Mouse (Mus musculus): Measurements from ENCODE around the gene Fam243.

The Fam243 gene

DNA sequence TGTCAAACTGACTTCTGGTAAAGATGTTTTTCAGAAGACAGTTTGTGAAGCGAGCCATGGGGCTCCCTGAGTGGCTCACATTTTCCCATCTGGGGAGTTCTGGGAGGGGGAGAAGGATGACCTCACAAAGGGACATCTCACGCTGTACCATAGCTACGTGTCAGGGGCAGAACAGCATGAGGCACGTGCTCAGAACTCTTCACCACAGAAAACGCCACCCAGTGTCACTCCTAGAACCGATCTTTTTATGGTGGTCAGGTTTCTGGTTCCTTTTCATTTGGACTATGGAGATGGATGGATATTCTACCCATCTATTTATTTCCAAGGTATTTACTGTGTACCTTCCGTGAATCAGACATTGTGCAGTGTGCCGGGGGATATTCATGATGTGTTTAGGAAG is at the start of gene Fam243:
TSS of gene Fam243 (minus strand) at position 101 of the 400 bp plus-strand sequence.
- DNase-seq (ENCODE audit: low spot score in 2 of 2), result no peak

DNA sequence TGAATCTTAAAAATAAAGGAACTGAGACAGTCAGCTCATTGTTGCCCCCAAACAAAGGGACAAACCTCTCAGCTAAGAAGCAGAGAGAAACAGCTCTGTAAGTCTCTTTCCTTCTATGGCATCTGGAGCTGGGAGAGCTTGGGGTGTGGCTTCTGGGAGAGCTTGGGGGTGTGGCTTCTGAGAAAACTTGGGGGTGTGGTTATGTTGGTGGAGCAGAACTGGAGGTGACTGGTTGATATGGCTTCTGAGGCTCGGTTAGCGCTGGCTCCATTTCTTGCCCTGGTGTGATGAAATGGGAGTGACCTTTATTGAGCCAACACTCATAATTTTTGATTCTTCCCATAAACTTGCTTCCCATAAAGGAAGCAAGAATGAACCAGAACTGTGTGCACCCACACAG is 48.0 kb upstream of the Fam243 start:
- DNase-seq (ENCODE audit: low spot score in 2 of 2), result no peak

DNA sequence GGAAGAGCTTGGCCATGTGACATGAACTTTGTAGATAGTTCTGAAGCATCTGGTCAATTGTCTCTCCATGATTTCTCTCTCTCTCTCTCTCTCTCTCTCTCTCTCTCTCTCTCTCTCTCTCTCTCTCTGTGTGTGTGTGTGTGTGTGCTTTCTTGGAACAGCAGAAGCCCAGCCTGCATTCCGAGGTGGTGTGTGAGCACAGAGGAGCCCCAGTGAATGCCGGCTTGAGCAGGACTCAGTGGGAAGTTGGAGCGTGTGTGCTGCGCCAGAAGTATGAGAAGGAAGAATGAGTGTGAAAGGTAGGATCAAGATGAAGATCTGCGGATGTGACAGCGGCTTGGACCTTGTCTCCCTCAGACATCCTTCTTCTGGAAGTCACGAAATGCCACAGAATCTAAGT is 44.2 kb upstream of the Fam243 start:
- DNase-seq (ENCODE audit: low spot score in 2 of 2), result no peak

DNA sequence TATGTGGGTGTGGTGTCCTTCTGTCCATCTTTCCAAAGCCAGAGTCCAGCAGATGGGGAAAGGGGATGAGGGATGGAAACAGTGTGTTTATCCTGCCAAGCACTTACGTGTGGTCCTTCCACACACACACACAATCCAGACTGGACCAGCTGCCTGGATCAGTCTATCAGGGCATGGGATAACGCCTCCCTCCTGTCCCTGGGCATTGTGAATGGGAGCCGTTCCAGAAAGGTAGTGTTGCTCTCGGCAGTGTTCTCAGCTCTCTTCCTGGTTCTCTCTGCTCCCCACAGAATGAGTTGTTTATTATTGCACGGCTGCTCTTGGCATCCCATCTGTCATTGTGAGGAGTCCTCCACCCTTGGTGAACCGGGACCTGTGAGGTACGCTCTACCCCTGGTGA is 39.5 kb upstream of the Fam243 start:
- DNase-seq (ENCODE audit: low spot score in 2 of 2), result no peak

DNA sequence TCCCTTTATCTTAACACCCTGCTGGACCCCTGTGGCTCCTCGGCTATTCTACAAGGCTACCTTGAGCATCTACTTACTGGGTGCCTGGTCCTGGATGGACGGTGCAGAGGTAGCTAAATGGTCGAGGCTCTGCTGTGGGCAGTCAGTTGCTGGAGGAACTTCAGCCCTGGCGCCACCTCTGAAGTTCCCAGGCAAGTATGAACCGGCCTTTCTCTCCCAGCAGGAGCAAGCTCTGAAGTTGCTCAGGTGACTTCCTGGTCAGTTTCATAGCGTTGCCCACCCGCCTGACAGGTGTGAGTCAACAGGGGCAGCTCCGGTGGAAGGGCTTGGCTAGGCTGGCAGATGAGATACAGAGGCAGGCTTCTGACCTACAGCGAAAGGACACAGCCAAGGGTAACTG is 38.0 kb upstream of the Fam243 start, which contains the start of gene Kcne1:
TSS of gene Kcne1 (minus strand) at position 240 of the 400 bp plus-strand sequence.
- no peak for DNase-seq (ENCODE audit: low spot score in 2 of 2)

DNA sequence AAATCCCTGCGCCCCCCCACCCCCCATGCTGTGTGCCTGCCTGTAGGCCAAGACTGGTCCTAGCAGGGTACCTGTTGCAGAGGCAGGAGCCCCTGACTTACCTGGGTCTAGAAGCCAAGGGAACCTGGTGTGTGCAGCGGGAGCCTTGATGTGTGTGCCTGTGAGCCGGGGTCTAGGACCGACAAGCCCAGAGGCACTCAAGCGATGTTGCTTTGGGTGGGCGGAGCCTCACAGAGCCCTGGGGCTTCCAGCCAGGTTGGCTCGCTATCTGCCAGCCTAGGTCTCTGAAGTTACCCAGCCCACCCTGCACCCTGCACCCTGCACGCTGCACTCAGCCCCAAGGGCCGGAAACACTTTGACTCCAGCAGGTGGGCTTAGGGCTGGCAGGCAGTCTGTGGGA is 37.5 kb upstream of the Fam243 start:
- no peak for DNase-seq (ENCODE audit: low spot score in 2 of 2)

DNA sequence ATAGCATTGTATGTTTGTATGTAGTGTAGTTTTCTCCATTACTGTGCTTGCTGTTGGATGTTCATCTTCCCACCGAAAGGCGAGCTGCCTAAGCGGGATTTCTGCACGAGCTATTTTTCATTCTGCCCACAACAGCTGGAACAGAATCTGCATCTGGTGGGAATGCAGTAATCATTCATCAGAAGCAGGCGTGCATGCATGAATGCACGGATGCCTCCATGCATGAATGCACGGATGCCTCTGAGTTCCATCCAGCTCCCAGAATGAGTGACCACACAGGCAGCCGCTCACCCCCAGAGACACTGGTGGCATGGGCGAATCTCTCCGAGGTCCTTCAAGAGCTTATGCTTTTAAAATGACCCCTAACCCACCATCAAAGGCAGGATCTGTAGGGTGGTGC is 36.3 kb upstream of the Fam243 start:
- DNase-seq (ENCODE audit: low spot score in 2 of 2), result no peak

DNA sequence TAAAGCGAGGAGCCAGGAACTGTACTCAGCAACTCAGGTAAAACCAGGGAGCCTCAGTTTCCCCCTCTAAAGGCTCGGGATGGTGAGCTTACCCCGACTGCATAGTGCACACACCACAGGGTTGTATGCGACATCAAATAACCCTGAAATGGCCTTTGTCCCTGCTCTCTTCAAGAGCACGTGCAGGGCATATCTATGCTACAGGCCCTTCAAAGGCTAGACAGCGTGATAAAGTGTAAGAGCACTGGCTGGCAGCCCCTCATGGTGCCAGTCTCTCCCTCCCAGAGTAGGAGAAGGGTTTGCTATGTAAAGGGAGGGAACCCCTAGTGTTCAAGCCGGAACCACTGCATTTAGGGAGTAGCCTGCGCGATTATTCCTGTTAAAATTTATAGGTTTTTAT is 35.8 kb upstream of the Fam243 start:
- no peak for DNase-seq (ENCODE audit: low spot score in 2 of 2)

DNA sequence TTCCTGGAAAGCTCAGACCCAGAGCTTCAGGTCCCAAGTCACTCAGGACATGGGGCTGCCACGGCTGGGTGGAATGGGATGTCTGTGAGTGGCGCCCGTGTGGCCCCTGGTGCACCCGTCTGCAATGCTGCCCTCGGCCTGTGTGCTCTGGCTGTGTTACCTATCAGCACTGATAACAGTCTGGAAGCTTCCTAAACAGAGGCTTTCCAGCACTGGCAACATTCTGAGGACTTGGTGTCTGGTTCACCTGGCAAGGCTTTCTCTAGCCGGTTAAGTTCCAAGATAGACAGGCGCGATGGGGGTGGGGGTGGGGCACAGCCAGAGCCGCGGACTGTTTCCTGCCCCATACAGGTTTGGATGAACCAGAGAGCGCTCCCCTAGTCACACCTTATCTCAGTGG is 34.7 kb upstream of the Fam243 start:
- DNase-seq (ENCODE audit: low spot score in 2 of 2), result no peak

DNA sequence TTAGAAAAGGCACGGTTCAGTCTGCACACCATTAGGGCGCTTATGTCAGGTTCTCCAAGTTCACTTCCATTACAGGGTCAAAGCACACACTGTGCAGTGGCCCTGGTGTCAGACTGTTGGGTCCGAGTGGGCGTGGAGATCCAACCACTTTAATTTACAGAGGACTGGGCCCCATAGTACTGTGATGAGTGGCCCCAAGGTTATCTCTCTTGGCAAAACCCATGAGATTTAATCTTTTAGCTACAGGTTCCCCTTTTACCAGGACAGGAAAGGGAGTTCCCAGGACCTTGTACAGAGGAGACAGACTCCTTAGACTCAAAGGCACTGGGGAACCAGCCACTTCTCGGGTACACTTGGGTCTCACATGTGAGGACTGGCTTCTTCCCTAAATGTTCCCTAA is 34.1 kb upstream of the Fam243 start:
- no peak for DNase-seq (ENCODE audit: low spot score in 2 of 2)

DNA sequence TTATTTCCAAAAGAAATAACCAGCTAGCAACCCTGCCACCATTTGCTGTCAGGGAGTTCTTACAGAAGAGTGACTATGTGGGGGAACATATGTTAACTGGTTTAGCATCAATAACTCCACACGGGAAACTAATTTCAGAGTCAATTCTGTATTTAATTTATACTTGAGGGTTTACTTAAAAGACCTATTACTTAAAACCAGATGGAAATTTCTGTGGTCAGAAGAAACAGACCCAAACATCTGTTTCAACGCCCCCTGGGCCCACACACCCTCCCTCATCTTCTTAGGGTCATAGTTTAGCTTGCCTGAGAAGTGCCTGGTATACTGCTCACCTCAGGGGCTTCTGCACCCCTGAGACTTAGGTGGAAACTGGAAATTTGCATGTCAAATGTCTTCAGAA is 32.7 kb upstream of the Fam243 start:
- no peak for DNase-seq (ENCODE audit: low spot score in 2 of 2)

DNA sequence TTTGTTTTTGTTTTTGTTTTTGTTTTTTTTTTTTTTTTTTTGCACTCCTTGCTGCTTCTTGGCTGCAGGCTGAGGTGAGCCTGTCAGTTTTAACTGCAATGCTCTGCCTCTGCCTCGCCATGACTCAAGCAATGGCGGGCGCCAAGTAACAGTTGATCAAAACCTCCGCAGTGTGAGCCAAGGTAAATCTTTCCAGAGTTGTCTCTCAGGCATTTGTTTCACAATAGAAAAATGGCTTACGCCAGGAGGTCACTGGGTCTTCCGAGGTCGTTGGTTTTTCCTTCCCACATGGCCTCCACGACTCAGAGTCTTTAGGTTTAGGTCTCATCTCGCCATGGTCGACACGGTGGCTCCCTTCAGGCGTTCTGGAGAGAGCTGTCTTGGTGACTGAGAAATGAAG is 32.1 kb upstream of the Fam243 start:
- no peak for DNase-seq (ENCODE audit: low spot score in 2 of 2)

DNA sequence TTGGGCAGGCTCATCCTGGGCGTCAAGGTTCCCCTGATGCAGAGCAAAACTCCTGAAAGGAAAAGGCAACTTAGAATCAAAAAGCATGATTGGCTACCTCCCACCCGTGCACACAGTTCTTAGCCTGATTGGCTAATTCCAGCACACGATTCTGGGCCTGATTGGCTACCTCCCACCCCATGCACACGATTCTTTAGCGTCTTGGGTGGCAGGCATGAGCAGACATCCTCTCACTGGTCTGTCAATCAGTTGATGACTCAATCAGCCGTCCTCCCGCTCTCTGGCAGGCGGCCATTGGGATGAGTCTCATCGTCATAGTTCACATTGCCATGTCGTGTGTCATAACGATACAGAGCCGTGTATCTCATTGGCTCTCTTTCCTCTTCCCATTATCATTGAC is 27.7 kb upstream of the Fam243 start:
- DNase-seq (ENCODE audit: low spot score in 2 of 2), result no peak

DNA sequence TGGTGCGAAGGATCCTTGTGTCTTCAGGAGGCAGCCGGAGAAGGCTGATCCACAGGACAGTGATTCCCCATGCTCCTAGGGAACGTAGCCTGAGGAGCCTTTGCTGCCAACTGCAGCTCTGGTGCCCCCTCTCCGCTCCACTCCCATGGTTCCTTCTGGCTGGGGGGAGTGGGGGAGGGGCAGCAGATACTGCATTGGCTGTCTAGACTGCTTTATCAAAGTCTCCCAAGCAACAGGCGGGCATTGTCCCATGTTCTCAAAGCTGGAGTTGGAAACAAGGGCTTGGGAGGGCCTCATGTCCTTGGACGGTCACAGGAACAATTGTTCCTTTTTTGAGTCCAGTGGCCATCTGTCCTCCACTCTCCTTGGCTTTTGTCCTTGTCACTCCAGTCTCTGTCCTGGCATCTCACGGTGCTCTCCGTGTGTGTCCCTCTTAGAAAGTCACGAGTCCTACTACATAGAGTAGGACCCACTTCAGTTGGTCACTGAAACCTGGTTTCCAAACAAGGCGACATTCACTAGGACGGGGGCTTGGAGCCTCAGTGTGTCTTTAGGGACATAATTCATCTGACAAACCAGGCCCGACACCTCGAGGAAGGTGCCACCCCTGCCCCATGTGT is 25.2 kb upstream of the Fam243 start:
- DNase-seq (ENCODE audit: low spot score in 2 of 2), result no peak

DNA sequence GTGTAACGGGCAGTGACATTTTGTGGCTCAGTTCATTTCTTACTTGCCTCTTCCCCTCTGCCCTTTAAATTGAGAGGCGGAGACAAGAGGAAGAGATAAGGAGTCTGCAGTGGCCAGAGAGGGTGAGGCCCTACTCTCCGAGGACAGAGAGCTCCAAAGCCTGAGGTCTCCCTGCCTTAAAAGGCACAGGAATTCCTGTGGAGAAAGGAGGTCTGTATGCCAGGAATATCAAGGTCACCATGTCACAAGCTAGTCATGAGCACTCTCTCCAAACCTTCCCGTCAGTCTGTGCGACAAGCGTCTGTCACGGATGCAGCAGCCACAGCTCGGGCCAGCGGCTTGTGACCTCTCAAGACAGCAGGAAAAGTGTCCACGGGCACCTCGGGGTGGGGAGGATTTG is 23.9 kb upstream of the Fam243 start:
- DNase-seq (ENCODE audit: low spot score in 2 of 2), result no peak

DNA sequence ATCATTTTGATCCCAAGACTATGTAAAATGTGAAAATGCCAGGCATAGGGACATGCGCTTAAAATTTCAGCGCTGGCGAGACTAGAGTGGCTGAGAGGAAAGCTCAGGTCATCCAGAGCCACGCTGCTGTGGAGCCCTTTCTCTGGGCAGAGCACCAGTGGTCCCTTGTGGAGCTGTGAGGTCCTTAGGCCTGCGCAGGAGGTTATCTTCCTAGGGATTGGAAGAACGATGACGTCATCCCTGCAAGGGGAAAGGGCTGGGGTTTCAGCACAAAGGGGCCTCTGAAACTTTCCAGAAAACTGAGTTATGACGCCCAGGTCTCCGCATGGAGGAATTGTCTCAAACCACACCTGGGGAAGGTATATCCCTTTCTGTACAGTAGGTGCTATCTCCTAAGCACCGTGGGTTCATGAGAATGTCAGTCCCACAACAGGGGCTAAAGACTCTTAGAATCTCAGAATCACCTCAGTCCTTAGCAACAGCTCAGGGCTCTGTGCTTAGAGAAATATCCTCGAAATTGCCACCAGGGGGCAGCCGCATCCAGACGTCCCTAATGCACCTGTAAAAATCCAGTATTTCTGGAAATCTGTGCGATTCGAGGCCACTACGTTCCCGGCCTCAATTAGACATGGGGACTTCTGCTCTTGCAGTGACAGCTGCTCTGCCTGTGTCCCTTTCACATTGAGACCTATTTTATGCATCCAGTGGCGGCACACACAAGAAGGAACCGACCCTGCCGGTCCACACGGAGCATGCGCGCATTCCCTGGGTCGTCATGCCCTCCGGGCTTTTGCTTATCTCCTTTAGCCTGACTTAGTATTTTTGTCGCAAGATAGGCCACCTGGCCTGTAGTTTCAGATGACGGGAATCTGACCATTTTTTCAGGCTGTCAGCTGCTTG is 19.6 kb upstream of the Fam243 start:
- peak in 1 of 2 experiments; percentile 24 for DNase-seq (ENCODE audit: low spot score in 2 of 2)

DNA sequence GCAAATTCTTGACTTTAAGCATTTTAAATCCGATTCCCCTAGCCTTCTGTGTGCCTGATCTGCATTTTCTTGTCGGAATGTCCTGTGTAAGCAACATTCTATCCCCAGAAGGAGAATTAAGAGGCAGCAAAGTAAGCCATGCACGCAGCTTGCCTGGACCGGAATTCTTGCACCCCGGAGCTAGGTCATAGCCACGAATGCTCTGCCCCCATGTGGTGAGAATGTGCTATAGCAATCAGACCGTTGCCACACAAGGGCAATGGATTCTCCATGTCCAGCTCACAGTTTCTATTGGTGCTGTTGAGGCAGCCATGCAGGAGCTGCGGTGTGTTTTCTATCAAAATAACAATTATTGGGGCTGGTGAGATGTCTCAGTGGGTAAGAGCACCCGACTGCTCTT is 15.0 kb upstream of the Fam243 start:
- peak; percentile 15 to 34 for DNase-seq (ENCODE audit: low spot score in 2 of 2)

DNA sequence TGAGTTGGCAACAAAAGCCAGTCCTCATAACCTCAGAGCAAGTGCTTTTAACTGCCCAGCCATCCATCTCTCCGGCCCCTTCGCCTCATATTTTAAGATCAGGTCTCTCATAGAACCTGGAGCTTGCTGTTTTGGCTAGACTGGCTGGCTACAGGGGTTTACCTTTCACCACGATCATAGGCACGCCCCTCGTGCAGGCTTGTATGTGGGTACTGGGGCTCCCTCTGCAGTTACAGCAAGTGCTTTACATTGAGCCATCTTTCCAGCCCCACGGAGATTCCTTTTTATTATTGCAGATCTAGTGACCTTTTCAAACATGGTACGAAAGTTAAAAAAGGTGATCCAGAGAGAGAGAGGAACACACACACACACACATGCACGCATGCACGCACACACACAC is 13.4 kb upstream of the Fam243 start:
- DNase-seq (ENCODE audit: low spot score in 2 of 2), result no peak

DNA sequence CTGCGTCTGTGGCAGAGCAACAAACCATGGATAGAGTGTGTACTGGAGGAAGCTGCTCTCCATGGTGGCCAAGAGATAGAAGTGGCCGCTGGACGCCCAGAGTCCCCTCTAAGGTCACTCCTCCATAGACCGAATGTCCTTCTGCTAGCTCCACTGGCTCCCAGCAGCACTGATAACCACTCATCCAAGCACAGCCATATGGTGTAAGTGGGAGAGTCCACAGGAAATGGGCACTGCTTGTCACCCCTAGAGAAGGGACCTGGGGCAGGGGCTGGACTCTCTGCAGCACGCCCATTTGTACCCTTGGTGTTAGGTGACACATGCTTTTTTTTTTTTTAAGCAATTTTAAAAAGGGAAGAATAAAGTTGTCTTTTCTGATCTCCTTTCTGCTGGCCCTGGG is 9.7 kb upstream of the Fam243 start:
- DNase-seq (ENCODE audit: low spot score in 2 of 2), result no peak

DNA sequence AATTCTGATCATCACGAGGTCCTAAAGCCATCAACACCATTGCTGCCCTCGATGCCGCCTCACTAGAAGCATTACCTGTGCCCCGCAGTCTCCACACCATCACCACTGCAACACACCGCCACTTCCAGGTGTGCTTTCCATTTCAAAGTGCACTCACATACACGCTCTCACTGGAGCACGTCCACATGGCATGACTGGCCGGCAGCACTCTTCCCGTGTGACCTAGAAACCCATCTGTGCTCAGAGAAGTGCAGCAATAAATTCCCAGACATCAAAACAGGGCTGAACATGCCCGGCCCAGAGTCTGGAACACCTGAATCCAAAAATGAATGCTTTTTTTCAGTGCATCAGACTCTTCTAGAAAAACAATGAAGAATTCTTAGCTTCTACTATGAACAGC is 6.7 kb upstream of the Fam243 start:
- DNase-seq (ENCODE audit: low spot score in 2 of 2), result no peak

DNA sequence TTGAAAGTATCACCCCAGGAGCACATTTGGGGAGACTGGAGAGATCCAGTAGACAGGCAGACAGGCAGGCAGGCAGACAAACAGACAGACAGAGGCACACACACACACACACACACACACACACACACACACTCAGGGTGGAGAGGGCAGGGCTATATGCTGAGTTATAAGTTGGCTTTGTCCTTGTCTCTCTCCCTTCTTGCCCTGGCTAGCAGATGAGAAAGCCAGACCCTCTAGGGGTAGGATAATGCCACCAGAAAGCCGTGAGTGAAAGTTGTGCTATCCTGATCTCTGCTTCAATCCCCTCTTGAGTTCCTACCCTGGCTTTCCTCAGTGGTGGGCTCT is 3.8 kb upstream of the Fam243 start:
- DNase-seq (ENCODE audit: low spot score in 2 of 2), result no peak

DNA sequence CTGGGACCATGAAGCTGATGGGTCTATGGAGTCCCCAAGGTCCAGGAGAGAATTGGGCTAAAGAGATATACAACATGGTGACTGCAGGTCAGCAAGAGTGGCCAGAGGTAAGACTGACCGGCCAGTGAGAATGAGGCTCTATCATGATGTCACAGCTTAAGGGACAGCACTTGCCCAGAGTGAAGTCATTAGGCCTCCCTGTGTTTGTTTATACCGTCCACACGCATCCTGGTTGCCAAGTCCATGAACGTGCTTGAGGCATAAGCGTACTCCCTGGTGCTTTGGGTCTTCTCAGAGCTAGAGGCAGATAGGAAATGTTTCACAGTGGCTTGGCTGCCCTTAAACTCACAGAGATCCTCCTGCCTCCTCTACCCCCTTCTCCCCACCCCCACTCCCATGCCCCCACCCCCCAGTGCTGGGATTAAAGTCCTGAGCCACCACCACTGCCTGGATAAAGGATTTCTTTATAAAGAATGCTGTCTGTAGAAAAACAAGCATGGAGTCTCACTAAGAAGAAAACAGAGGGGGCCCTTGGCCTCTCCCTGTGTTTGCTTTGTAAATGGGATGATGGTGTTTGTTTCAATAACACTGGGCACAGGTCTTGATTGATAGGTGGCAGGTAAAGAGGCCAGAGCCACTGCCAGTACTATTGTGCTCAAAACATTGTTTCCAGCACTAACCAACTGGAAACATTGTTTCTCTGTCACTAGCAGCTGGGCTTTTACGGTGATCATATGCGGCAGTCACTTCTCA is 3.2 kb upstream of the Fam243 start:
- no peak for DNase-seq (ENCODE audit: low spot score in 2 of 2)

DNA sequence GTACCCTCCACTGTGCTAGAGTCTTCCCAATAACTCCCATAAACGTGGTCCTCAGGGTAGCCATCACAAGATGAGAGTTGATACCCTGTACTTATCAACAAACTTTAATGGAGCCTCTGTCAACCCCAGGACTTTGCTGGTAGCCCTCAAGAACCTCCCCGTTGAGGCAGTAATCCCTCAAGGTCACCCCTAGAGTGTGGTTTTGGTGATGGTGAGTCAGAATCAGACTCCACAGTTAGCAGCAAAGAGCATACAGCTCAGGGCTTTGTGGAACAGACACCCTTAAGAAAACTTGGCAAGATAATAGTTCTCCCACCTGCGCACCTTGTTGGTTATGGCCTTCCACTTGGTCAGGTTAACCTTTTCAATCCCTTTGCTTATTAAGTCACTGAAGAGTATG is 880 bp downstream of the Fam243 start:
- no peak for DNase-seq (ENCODE audit: low spot score in 2 of 2)

All from spleen, postnatal 14 days (tissue).